Mouse (Mus musculus) 3134 (cell line): ENCODE measurements around the gene Usp15.

Experiments
- DNase-seq: peaks from one replicate; pipeline ENCODE4 v3.0.0-alpha.2; 2011; ENCODE audit warnings: low spot score; ENCODE audit not compliant: insufficient read length; ENCODE audit errors: extremely low read depth

Gene Usp15

DNA sequence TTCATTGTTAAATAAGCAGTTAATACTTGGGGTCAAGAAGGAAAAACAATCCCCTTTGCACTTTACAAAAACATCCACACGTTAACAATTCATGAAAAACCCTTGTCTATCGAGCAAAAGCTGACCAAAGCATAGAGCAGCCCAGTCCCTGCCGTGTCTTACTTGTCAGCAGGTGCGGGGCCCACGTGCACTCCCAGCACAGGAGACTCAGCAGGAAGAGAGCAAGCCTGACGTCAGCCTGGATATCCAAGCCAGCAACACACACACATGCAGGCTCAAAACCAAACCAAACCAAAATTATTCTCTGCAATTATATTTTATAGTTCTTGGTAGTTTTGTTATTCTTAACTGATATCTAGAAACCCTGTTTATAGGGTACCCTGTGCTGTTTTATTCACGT lies 13.6 kb downstream of the Usp15 start:
- no peak for DNase-seq

DNA sequence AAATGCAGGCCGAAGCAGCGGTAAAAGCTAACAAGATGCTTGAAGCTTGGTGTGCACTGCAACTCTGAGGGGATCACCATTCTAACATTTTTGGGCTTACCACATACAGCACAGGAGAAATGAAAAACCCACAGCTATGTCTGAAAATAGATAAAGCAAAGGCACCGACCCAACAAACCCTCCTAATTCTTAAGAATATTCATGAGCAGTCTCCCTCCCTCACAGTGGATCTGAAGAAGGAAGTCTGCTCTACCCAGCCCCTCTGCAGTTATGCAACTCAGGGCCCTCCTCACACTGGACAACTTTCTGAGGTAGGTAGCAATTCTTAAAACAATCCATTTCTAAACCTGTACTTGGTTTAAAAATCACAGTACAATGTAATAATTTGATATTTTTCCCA lies 14.4 kb downstream of the Usp15 start:
- no peak for DNase-seq

DNA sequence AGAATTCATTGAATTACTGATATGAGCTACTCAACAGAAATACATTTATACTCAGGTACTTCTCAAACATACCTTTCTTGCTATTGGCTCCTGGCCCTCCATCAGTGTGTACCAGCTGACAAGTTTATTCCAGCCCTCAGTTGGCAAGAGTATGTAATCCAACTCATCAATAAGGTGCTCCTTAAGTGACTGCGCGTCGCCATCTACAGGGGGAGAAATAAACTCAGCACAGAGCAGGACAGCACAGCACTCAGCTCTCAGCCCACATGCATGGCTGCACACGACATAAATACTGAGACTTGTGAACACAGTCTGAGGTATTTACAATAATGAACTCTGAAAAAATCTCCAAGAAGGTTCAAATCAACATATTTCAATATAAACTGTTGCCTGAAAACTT lies 21.0 kb downstream of the Usp15 start:
- no peak for DNase-seq

GRCm38 (mm10) chr10:123170898-123171297 lies 25.9 kb downstream of the Usp15 start:
- no peak for DNase-seq

GRCm38 (mm10) chr10:123165542-123165941 lies 31.3 kb downstream of the Usp15 start:
- no peak for DNase-seq

DNA sequence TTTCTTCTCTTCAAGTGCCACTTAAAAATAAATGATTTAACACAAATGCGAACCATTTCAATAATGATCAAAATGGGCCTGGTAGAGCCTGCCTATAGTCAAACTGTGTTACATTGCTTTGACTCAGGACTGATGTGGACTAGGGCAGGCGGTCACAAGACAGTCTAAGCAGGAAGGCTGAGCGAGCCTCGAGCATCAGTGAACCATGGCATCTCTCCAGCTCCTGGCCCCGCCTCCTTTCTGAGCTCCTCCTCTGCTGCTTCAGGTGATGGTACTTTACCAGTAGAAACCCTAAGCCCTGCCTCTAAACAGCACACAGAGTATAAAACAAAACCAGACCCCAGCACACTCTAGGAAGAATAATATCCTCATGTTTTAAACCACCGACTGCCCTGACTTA lies 36.3 kb downstream of the Usp15 start:
- no peak for DNase-seq

DNA sequence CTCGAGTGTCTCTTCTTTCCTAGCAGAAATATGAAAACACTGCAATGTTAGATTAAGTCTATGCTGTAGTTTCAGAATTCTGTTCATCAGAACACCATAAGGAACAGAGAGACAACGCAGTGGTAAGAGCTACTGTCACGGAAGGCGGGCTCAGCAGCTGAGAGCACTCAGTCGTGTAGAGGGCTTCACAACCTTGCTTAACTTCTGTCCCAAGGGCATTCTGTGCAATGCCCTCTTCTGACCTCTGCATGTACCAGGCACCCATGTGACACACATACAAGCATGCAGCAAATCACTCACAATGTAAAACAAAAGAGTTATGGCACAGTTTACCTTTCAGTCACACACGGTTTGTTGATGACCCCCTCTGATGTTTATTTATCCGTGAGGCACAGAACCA lies 37.5 kb downstream of the Usp15 start:
- no peak for DNase-seq

DNA sequence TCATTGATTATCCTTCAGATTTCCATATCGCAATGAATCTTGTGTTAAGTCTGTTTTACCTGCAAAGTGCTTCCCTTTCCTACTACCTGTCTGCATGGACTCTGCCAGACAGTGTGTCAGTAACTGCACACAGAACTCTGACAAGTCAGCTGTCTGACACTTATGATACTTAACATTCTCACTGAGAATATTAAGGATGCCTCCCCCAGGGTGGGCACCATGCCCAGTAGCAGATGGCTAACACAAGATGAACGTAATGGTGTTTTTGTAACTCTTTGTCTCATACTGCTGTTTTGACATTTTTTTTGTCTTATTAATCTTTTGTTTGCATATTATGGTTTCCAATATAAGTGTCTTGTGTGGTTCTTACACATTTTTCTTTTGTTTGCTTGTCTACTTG lies 40.4 kb downstream of the Usp15 start:
- no peak for DNase-seq

DNA sequence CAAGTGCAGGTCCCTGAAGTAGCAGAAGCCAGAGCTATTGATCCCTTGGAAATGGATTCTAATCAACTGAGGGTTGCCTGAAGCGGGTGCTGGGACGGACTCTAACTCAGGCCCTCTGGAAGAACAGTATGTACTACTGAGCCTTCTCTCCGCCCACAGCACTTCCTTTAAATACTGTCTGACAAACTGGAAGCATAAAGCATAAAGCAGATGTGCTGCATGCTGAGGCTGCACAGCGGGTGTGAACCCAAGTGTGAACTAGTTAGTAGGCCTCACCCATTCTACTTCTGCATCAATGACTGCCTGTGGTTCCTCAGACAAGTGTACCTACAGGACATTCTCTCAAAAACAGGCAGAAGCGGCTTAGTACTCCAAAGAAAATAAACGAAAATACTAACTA lies 41.0 kb downstream of the Usp15 start:
- DNase-seq, result no peak

DNA sequence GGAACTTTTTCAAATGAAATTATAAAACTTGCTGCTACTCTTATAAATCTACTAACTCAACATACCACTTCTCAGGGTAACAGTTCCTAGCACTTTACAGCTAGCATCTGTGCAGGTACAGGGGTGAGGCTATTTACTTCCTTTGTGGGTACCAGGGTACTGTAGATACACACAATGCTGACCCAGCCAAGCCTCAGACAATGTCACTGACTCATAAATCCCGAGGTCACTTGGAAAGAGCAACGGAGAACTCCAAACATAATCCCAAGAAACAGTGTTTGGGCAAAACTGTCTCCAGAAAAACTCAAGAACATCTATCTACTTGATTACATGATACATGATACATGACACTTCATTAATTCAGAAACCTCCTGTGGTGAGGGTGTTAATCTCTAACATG lies 43.5 kb downstream of the Usp15 start:
- no peak for DNase-seq

- DNase-seq, result no peak
These were observed 48.6 kb downstream of the Usp15 start for GRCm38 (mm10) chr10:123148025-123148814.

- DNase-seq, result no peak
These were observed 49.6 kb downstream of the Usp15 start for GRCm38 (mm10) chr10:123147180-123147579.

- DNase-seq, result no peak
These were observed 50.4 kb downstream of the Usp15 start for GRCm38 (mm10) chr10:123146349-123146748.

DNA sequence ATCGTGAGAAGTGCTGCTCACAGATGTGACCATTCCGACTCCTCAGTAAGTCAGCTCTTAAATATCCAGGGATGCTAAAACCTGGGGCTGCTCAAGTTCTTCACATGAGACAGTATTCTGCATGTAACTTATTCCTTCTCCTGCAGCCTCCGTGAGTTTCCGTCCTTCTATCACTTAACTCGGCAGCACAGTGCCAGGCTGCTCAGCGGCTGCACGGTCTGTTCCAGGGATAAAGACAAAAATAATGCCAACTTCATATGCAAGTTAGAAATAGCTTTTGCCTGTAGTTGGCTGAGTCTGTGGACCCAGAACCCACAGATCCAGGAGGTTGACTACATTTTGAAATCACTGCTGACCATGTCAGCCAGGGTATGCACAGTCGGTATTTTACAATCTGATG lies 52.5 kb downstream of the Usp15 start:
- no peak for DNase-seq

DNA sequence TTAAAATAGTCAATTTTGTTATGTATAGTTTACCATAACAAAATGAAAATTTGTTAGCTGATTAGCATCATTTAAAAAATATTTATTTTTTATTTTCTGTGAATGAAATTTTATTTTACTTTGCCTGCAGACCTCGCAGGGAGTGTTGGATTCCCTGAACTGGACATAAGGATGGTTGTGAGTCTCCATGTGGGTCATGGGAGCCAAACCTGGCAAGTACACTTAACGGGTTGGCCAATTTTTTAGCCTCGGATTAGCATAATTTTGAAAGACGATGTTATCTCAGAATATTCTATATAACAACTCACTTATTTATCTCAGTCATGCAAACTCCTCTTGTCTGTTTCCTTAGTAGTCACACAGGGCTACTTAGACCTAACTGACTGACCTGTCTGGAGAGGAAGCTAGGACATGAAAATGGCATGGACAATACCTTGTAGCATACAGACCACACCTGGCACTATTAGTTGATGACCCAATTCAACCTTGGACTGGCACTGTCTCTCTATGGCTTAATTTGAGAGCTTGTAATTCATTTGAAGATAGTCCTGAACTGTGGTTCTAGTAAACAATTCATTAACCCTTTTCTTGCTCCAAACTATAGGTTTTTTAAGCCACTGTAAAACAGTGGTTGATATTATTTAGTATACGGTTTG lies 54.3 kb downstream of the Usp15 start:
- no peak for DNase-seq

GRCm38 (mm10) chr10:123135818-123136217 lies 61.0 kb downstream of the Usp15 start:
- DNase-seq, result no peak

DNA sequence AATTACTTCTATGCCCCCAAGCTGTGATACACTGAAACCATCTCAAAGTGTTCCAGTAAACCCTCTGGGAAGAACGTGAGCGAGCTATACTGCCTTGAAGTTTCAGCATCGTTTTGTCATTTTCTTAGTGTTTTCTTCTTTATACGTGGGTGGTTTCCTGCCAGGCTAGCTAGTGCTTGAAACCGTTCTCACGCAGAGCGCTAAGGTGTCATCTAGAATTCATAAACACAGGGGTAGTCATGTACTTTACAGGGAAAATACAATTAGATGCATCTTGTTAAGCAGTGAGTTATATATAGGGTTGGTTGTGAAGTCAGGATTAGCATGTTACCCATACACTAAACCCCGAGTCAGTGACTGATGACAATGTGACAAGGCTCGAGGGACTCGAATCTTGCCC lies 65.3 kb downstream of the Usp15 start:
- no peak for DNase-seq

DNA sequence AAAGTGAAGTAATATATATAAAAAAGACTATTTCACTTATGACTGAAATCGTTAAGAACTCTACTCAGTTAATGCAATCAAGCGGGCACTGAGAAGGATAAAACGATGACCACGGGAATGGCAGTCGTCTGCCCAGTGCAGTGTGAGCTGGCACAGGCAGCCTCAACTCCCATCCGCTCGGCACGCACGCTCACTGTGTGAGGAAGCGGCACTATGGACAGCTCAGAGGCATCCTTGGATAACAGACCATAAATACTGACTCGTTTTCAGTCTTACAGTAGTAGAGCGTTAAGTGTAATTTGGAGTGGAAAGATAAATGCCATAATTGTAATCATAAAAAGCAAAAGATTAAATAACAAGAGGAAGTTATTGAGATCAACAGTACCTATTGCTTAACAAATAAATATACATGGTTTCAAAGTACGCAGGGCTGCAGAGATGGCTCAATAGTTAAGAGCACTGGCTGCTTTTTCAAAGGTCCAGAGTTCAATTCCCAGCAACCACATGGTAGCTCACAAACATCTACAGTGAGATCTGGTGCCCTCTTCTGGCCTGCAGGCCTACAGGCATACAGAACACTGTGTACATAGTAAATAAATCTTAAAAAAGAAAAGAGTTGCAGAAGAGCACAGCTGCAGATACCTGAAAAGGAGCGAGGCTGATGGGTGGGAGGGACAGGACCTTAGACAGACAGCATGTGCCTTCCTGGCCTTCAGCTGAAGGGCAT lies 76.0 kb downstream of the Usp15 start:
- no peak for DNase-seq

DNA sequence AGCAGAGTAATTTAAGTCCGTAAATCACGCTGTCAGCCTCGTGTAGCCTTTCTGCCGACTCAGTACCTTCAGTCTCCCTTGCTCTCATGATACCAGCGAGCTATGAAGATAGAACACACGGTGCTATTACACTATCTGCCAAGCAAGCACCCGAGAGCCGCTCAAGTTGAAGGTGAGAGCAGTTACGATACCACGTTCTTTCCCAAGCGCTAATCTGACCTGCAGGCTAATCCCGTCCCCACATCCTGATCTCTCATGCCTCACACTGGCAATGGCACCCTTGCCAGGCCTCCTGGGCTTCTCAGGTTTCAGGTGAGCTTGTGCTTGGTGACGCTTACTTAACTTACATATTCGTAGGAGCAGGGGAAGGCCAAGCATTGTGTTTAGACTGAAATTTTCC lies 79.9 kb downstream of the Usp15 start:
- no peak for DNase-seq

- no peak for DNase-seq
These were observed 83.3 kb downstream of the Usp15 start for GRCm38 (mm10) chr10:123113466-123113865.

GRCm38 (mm10) chr10:123112787-123113168 lies 84.0 kb downstream of the Usp15 start:
- no peak for DNase-seq
